Mouse (Mus musculus) CH12.LX (cell line): Measurements from ENCODE around the gene Gabra3.

ENCODE experiments used
- CTCF ChIP-seq, 2 experiments: IDR thresholded peaks in 1 of 2; conservative IDR thresholded peaks in 1 of 2; 2 replicates each; pipeline ENCODE4 v1.5.1; 2011 to 2012; ENCODE audit warnings: low read depth in 2 of 2, low read length in 2 of 2, improper control_type of control experiment in 1 of 2, inconsistent platforms in 1 of 2, mild to moderate bottlenecking in 1 of 2, moderate library complexity in 1 of 2
- EP300 ChIP-seq: IDR thresholded peaks from 2 replicates; pipeline ENCODE4 v1.6.1; 2011; ENCODE audit warnings: low read length, improper control_type of control experiment
- HCFC1 ChIP-seq: IDR thresholded peaks from 2 replicates; pipeline ENCODE4 v1.6.1; 2012; ENCODE audit warnings: low read depth, mild to moderate bottlenecking, inconsistent platforms, low read length, improper control_type of control experiment
- MAFK ChIP-seq: IDR thresholded peaks from 2 replicates; pipeline ENCODE4 v1.6.1; 2011; ENCODE audit warnings: low read length, improper control_type of control experiment; ENCODE audit not compliant: insufficient replicate concordance
- MAX ChIP-seq: IDR thresholded peaks from 2 replicates; pipeline ENCODE4 v1.6.1; 2011; ENCODE audit warnings: low read length, improper control_type of control experiment
- MAZ ChIP-seq: IDR thresholded peaks from 2 replicates; pipeline ENCODE4 v1.6.1; 2012; ENCODE audit warnings: low read depth, mild to moderate bottlenecking, inconsistent platforms, low read length, improper control_type of control experiment, moderate library complexity
- NELFE ChIP-seq: IDR thresholded peaks from 2 replicates; pipeline ENCODE4 v1.6.1; 2011; ENCODE audit warnings: low read depth, low read length, improper control_type of control experiment
- PAX5 ChIP-seq: IDR thresholded peaks from 2 replicates; pipeline ENCODE4 v1.6.1; 2012; ENCODE audit warnings: low read length, inconsistent platforms, mixed read lengths
- POLR2A ChIP-seq: IDR thresholded peaks from 2 replicates; pipeline ENCODE4 v1.6.1; 2011; ENCODE audit warnings: low read depth, mild to moderate bottlenecking, improper control_type of control experiment, low read length
- TCF12 ChIP-seq: IDR thresholded peaks from 2 replicates; pipeline ENCODE4 v1.6.1; 2014; ENCODE audit warnings: low read depth, mild to moderate bottlenecking, inconsistent platforms, low read length, improper control_type of control experiment

- no peak for TF ChIP-seq POLR2A
- TF ChIP-seq TCF12 = no peak
- TF ChIP-seq PAX5 = no peak
- TF ChIP-seq NELFE = no peak
- no peak for TF ChIP-seq MAZ
- TF ChIP-seq MAFK = no peak
- no peak for TF ChIP-seq CTCF (conservative IDR thresholded peaks at IDR 0.05 in 1 of 2, IDR thresholded peaks at IDR 0.05 in 1 of 2; ENCODE audit: low read depth in 2 of 2, low read length in 2 of 2)
- TF ChIP-seq HCFC1 = no peak
- no peak for TF ChIP-seq EP300
- no peak for TF ChIP-seq MAX
These were observed 859 bp downstream of the Gabra3 start for GRCm38 (mm10) chrX:72655789-72656188.
